22 mouse cellular contexts compared by ENCODE assay signal in genomic region chr5:103112471-103112870, GRCm38 (mm10).
DNase-seq lines count a peak whose midpoint lies in the region.
"Had no signal": no experiment of that assay in that cellular context is flagged by ENCODE, and none has a peak within 500 bp of the region (broad histone marks: within the 10 kb centered on the region; RNA-seq: fewer than 3 reads in every experiment).

No protein-coding gene starts in this region.

- no peaks in the 10 kb centered on the region for H3K9me3 ChIP-seq in embryonic facial prominence, embryonic 10.5 days
- H3K9me3 ChIP-seq: embryonic facial prominence, embryonic 12.5 days; embryonic facial prominence, embryonic 15.5 days; hindbrain, embryonic 12.5 days; hindbrain, embryonic 15.5 days had no signal

- DNase-seq in cerebellum, adult 11-12 months: peak; percentile 47
- no peak for DNase-seq in cerebellum, adult 8-10 months
- DNase-seq in heart, adult 11 months: peak; percentile 57
- DNase-seq in heart, adult 9 months (ENCODE audit: low spot score in 2 of 2): no peak
- DNase-seq in cerebellum, adult 9-11 months: peak; percentile 58
- DNase-seq in embryonic facial prominence, embryonic 10.5 days (ENCODE audit: low spot score): no peak
- DNase-seq in thymus, adult 18-20 months: no peak
- DNase-seq: adrenal gland, postnatal 10 days; adrenal gland, postnatal 36 days; B cell, adult 2 months; forebrain, postnatal 0 days; gastrocnemius, adult 2 months; gastrocnemius, postnatal 14 days; heart, adult 2 months; kidney, adult 2 months had no signal

- no peaks in the 10 kb centered on the region for H3K4me1 ChIP-seq in embryonic facial prominence, embryonic 10.5 days
- H3K4me1 ChIP-seq: embryonic facial prominence, embryonic 12.5 days; embryonic facial prominence, embryonic 15.5 days; hindbrain, embryonic 12.5 days; hindbrain, embryonic 15.5 days had no signal

- H3K4me3 ChIP-seq in embryonic facial prominence, embryonic 10.5 days: no peak overlapping the region
- H3K4me3 ChIP-seq: embryonic facial prominence, embryonic 12.5 days; embryonic facial prominence, embryonic 15.5 days; gastrocnemius, adult 2 months; heart, adult 2 months; hindbrain, embryonic 12.5 days; hindbrain, embryonic 15.5 days had no signal

- H3K36me3 ChIP-seq in embryonic facial prominence, embryonic 10.5 days (replicated peaks): no peaks in the 10 kb centered on the region
- H3K36me3 ChIP-seq: embryonic facial prominence, embryonic 12.5 days; embryonic facial prominence, embryonic 15.5 days; G1E; hindbrain, embryonic 12.5 days; hindbrain, embryonic 15.5 days had no signal

- no peak overlapping the region for H3K27ac ChIP-seq in embryonic facial prominence, embryonic 10.5 days (replicated peaks)
- H3K27ac ChIP-seq: embryonic facial prominence, embryonic 12.5 days; embryonic facial prominence, embryonic 15.5 days; gastrocnemius, adult 2 months; heart, adult 2 months; hindbrain, embryonic 12.5 days; hindbrain, embryonic 15.5 days had no signal

- WGBS in embryonic facial prominence, embryonic 10.5 days: 89% methylated on average over 7 of the region's 7 CpGs

- H3K27me3 ChIP-seq in embryonic facial prominence, embryonic 10.5 days (replicated peaks; ENCODE audit: low read depth, poor library complexity, severe bottlenecking): no peaks in the 10 kb centered on the region
- H3K27me3 ChIP-seq: CH12.LX; embryonic facial prominence, embryonic 12.5 days; embryonic facial prominence, embryonic 15.5 days; hindbrain, embryonic 12.5 days; hindbrain, embryonic 15.5 days; Patski had no signal

Comparison
In these comparisons a context has a peak if more than half of its experiments do, and no peak if none do; other contexts are left out.
1. DNase-seq: peak in cerebellum, adult 11-12 months (single experiment), heart, adult 11 months (single experiment) and cerebellum, adult 9-11 months (single experiment); none in cerebellum, adult 8-10 months (single experiment), heart, adult 9 months (0 of 2), embryonic facial prominence, embryonic 10.5 days (single experiment) and thymus, adult 18-20 months (0 of 2).